Mouse (Mus musculus): ENCODE results near the gene Shank1. TPM values are rescaled to one million over a fixed set of nuclear protein-coding genes. Genes with fewer than 3 reads are reported as not detected.
A peak's percentile ranks its signal among the peaks of the same experiment; 100 is the strongest.

The Shank1 gene
- total RNA-seq, 2 experiments from 2014 or later: 566 to 582 TPM

GRCm38 (mm10) chr7:44337121-44337849 lies 27.2 kb downstream of the Shank1 start:
- no peak for DNase-seq (ENCODE audit: low spot score in 2 of 2)

- DNase-seq (ENCODE audit: low spot score in 2 of 2): no peak
Measured at GRCm38 (mm10) chr7:44340226-44340625, 30.2 kb downstream of the Shank1 start.

- no peak for DNase-seq (ENCODE audit: low spot score in 2 of 2)
Measured at GRCm38 (mm10) chr7:44341119-44341518, 31.1 kb downstream of the Shank1 start.

GRCm38 (mm10) chr7:44341714-44342113 lies 31.7 kb downstream of the Shank1 start:
- no peak for DNase-seq (ENCODE audit: low spot score in 2 of 2)

- DNase-seq (ENCODE audit: low spot score in 2 of 2): no peak
Measured at GRCm38 (mm10) chr7:44343459-44344015, 33.5 kb downstream of the Shank1 start.

GRCm38 (mm10) chr7:44344622-44345021 lies 34.6 kb downstream of the Shank1 start:
- no peak for DNase-seq (ENCODE audit: low spot score in 2 of 2)

GRCm38 (mm10) chr7:44349043-44349442 lies 39.0 kb downstream of the Shank1 start:
- DNase-seq (ENCODE audit: low spot score in 2 of 2): no peak

GRCm38 (mm10) chr7:44350957-44351711 lies 41.1 kb downstream of the Shank1 start:
- peak; percentile 82 to 91 for DNase-seq (ENCODE audit: low spot score in 2 of 2)

GRCm38 (mm10) chr7:44351881-44352749 lies 42.1 kb downstream of the Shank1 start:
- DNase-seq (ENCODE audit: low spot score in 2 of 2): no peak

GRCm38 (mm10) chr7:44352750-44353600 lies 42.9 kb downstream of the Shank1 start:
- peak in 1 of 2 experiments; percentile 61 for DNase-seq (ENCODE audit: low spot score in 2 of 2)

- DNase-seq (ENCODE audit: low spot score in 2 of 2): no peak
Measured at GRCm38 (mm10) chr7:44353601-44354340, 43.7 kb downstream of the Shank1 start.

GRCm38 (mm10) chr7:44355411-44355810 lies 45.4 kb downstream of the Shank1 start:
- DNase-seq (ENCODE audit: low spot score in 2 of 2): no peak

GRCm38 (mm10) chr7:44356590-44357481 lies 46.8 kb downstream of the Shank1 start:
- no peak for DNase-seq (ENCODE audit: low spot score in 2 of 2)

GRCm38 (mm10) chr7:44357531-44357930 lies 47.5 kb downstream of the Shank1 start:
- no peak for DNase-seq (ENCODE audit: low spot score in 2 of 2)

GRCm38 (mm10) chr7:44358012-44358411 lies 48.0 kb downstream of the Shank1 start:
- no peak for DNase-seq (ENCODE audit: low spot score in 2 of 2)

- DNase-seq (ENCODE audit: low spot score in 2 of 2): no peak
Measured at GRCm38 (mm10) chr7:44358886-44359654, 49.0 kb downstream of the Shank1 start.

- peak; percentile 91 to 97 for DNase-seq (ENCODE audit: low spot score in 2 of 2)
Measured at GRCm38 (mm10) chr7:44359908-44360672, 50.0 kb downstream of the Shank1 start.

Data from layer of hippocampus, postnatal 14 days (tissue).